Mouse (Mus musculus) limb, embryonic 12.5 days (tissue): ENCODE measurements at regions not wholly inside any gene's neighbourhood (a gene's known extent, or its start where the extent isn't known, plus 50 kb on each side); places are given as distances from the start of the nearest gene placed in this dataset.

Experiments used
- ATAC-seq: fragments of 200-750 bp; cut with Nextera tagmentation; 2 replicates; pipeline ENCODE4 v1.8.0; 2017; ENCODE audit warnings: low read depth, moderate TSS enrichment; ENCODE audit not compliant: insufficient number of reproducible peaks, insufficient read depth, low FRiP score, low TSS enrichment
- H3K27ac ChIP-seq: fragments of 300-500 bp; sonication (generic); 2 replicates; pipeline ENCODE4 v1.5.1; 2016; ENCODE audit warnings: mild to moderate bottlenecking, moderate library complexity
- H3K27me3 ChIP-seq: fragments of 300-500 bp; sonication (generic); 2 replicates; pipeline ENCODE4 v1.6.1; 2016; ENCODE audit warnings: mild to moderate bottlenecking, moderate library complexity
- H3K36me3 ChIP-seq: fragments of 300-500 bp; sonication (generic); 2 replicates; pipeline ENCODE4 v1.6.1; 2016; ENCODE audit warnings: mild to moderate bottlenecking, moderate library complexity
- H3K4me1 ChIP-seq: fragments of 300-500 bp; sonication (generic); replicated peaks from 2 replicates; pipeline ENCODE4 v1.6.1; 2016
- H3K4me2 ChIP-seq: fragments of 300-500 bp; sonication (generic); 2 replicates; pipeline ENCODE4 v1.6.1; 2016; ENCODE audit warnings: mild to moderate bottlenecking, moderate library complexity
- H3K4me3 ChIP-seq: fragments of 300-500 bp; sonication (generic); replicated peaks from 2 replicates; pipeline ENCODE4 v1.5.1; 2016; ENCODE audit warnings: mild to moderate bottlenecking
- H3K9ac ChIP-seq: fragments of 300-500 bp; sonication (generic); replicated peaks from 2 replicates; pipeline ENCODE4 v1.6.1; 2016; ENCODE audit warnings: mild to moderate bottlenecking, moderate library complexity
- H3K9me3 ChIP-seq: fragments of 300-500 bp; sonication (generic); 2 replicates; pipeline ENCODE4 v1.6.1; 2016; ENCODE audit warnings: mild to moderate bottlenecking, moderate library complexity
- WGBS: fragments of 180-500 bp; shearing (Covaris S2); methylation state at CpG from one replicate; pipeline ENCODE4 v1.1.7; 2016; 5-methylcytosine and 5-hydroxymethylcytosine counted together

GRCm38 (mm10) chr15:31744570-31744969, 142.9 kb downstream of the Fam173b start:
- Histone ChIP-seq H3K4me2 (no peak overlapping the region), H3K36me3 (no peaks in the 10 kb centered on the region), H3K4me3 (no peak overlapping the region), H3K9ac (no peak overlapping the region), H3K9me3 (no peaks in the 10 kb centered on the region), H3K27ac (no peak overlapping the region), H3K4me1 (no peaks in the 10 kb centered on the region), H3K27me3 (no peaks in the 10 kb centered on the region)
- 89% methylated on average over 2 of the region's 2 CpGs for WGBS
- no peak for ATAC-seq

- WGBS = 67% methylated on average over 2 of the region's 2 CpGs
- Histone ChIP-seq H3K4me3 (no peak overlapping the region), H3K9me3 (no peaks in the 10 kb centered on the region), H3K9ac (no peak overlapping the region), H3K27me3 (no peaks in the 10 kb centered on the region), H3K36me3 (no peaks in the 10 kb centered on the region), H3K4me1 (no peaks in the 10 kb centered on the region), H3K27ac (no peak overlapping the region), H3K4me2 (no peak overlapping the region)
- no peak for ATAC-seq
Measured at GRCm38 (mm10) chr15:31752632-31753031, 151.0 kb downstream of the Fam173b start.

GRCm38 (mm10) chr15:31753578-31754281, 152.1 kb downstream of the Fam173b start:
- Histone ChIP-seq H3K27ac (no peak overlapping the region), H3K27me3 (no peaks in the 10 kb centered on the region), H3K4me3 (no peak overlapping the region), H3K9me3 (no peaks in the 10 kb centered on the region), H3K4me2 (no peak overlapping the region), H3K4me1 (no peaks in the 10 kb centered on the region), H3K9ac (no peak overlapping the region), H3K36me3 (no peaks in the 10 kb centered on the region)
- 37% methylated on average over 14 of the region's 14 CpGs for WGBS
- no peak for ATAC-seq

GRCm38 (mm10) chr15:31768959-31769844, 167.6 kb downstream of the Fam173b start:
- H3K4me3 ChIP-seq = no peak overlapping the region
- no peak overlapping the region for H3K27ac ChIP-seq
- no peak overlapping the region for H3K4me2 ChIP-seq
- no peaks in the 10 kb centered on the region for H3K27me3 ChIP-seq
- H3K9me3 ChIP-seq = no peaks in the 10 kb centered on the region
- no peak for ATAC-seq
- WGBS = 80% methylated on average over 12 of the region's 12 CpGs
- no peaks in the 10 kb centered on the region for H3K36me3 ChIP-seq
- no peak overlapping the region for H3K9ac ChIP-seq
- no peaks in the 10 kb centered on the region for H3K4me1 ChIP-seq

GRCm38 (mm10) chr15:31783081-31783480, 181.4 kb downstream of the Fam173b start:
- Histone ChIP-seq H3K36me3 (no peaks in the 10 kb centered on the region), H3K9ac (no peak overlapping the region), H3K27ac (no peak overlapping the region), H3K4me3 (no peak overlapping the region), H3K27me3 (no peaks in the 10 kb centered on the region), H3K9me3 (peaks cover 9% of the 10 kb centered on the region; the same call in 1 of the 2 replicates), H3K4me2 (no peak overlapping the region), H3K4me1 (no peaks in the 10 kb centered on the region)
- no peak for ATAC-seq
- WGBS = 94% methylated on average over 2 of the region's 2 CpGs

- Histone ChIP-seq H3K4me1 (no peaks in the 10 kb centered on the region), H3K9ac (no peak overlapping the region), H3K4me3 (no peak overlapping the region), H3K36me3 (no peaks in the 10 kb centered on the region), H3K9me3 (peaks cover 9% of the 10 kb centered on the region; the same call in 1 of the 2 replicates), H3K4me2 (no peak overlapping the region), H3K27me3 (no peaks in the 10 kb centered on the region), H3K27ac (no peak overlapping the region)
- WGBS = 81% methylated on average over 3 of the region's 3 CpGs
- no peak for ATAC-seq
Measured at GRCm38 (mm10) chr15:31785022-31785421, 183.4 kb downstream of the Fam173b start.

- H3K27ac ChIP-seq = no peak overlapping the region
- H3K4me3 ChIP-seq = no peak overlapping the region
- H3K4me1 ChIP-seq = no peaks in the 10 kb centered on the region
- no peaks in the 10 kb centered on the region for H3K36me3 ChIP-seq
- WGBS = 87% methylated on average over 2 of the region's 2 CpGs
- H3K9me3 ChIP-seq = 0 out of 2 replicates have a peak, but pooled peaks cover 4% of the 10 kb centered on the region
- no peak overlapping the region for H3K9ac ChIP-seq
- H3K27me3 ChIP-seq = no peaks in the 10 kb centered on the region
- no peak overlapping the region for H3K4me2 ChIP-seq
- no peak for ATAC-seq
Measured at GRCm38 (mm10) chr15:31798863-31799262, 197.2 kb downstream of the Fam173b start.

- no peak overlapping the region for H3K4me2 ChIP-seq
- 92% methylated on average over 3 of the region's 3 CpGs for WGBS
- no peaks in the 10 kb centered on the region for H3K9me3 ChIP-seq
- no peak overlapping the region for H3K4me3 ChIP-seq
- H3K27me3 ChIP-seq = peaks cover 2% of the 10 kb centered on the region; the same call in 1 of the 2 replicates
- ATAC-seq = no peak
- H3K36me3 ChIP-seq = no peaks in the 10 kb centered on the region
- no peaks in the 10 kb centered on the region for H3K4me1 ChIP-seq
- no peak overlapping the region for H3K9ac ChIP-seq
- no peak overlapping the region for H3K27ac ChIP-seq
Measured at GRCm38 (mm10) chr15:31805522-31805921, 203.9 kb downstream of the Fam173b start.

- 78% methylated on average over 5 of the region's 5 CpGs for WGBS
- no peak for ATAC-seq
- H3K9me3 ChIP-seq = no peaks in the 10 kb centered on the region
- no peak overlapping the region for H3K4me2 ChIP-seq
- no peaks in the 10 kb centered on the region for H3K36me3 ChIP-seq
- no peak overlapping the region for H3K9ac ChIP-seq
- no peak overlapping the region for H3K4me3 ChIP-seq
- no peaks in the 10 kb centered on the region for H3K4me1 ChIP-seq
- no peak overlapping the region for H3K27ac ChIP-seq
- no peaks in the 10 kb centered on the region for H3K27me3 ChIP-seq
Measured at GRCm38 (mm10) chr15:31815551-31815950, 213.9 kb downstream of the Fam173b start.

- Histone ChIP-seq H3K27me3 (no peaks in the 10 kb centered on the region), H3K4me1 (no peaks in the 10 kb centered on the region), H3K9me3 (no peaks in the 10 kb centered on the region), H3K36me3 (no peaks in the 10 kb centered on the region), H3K4me3 (no peak overlapping the region), H3K27ac (no peak overlapping the region), H3K9ac (no peak overlapping the region), H3K4me2 (no peak overlapping the region)
- no peak for ATAC-seq
- 19% methylated on average over 6 of the region's 6 CpGs for WGBS
Measured at GRCm38 (mm10) chr15:31819219-31819618, 217.6 kb downstream of the Fam173b start.

- Histone ChIP-seq H3K4me1 (no peaks in the 10 kb centered on the region), H3K4me2 (no peak overlapping the region), H3K9ac (no peak overlapping the region), H3K9me3 (peaks cover 7% of the 10 kb centered on the region; the same call in 1 of the 2 replicates), H3K27ac (no peak overlapping the region), H3K27me3 (no peaks in the 10 kb centered on the region), H3K36me3 (no peaks in the 10 kb centered on the region), H3K4me3 (no peak overlapping the region)
- 94% methylated on average over 6 of the region's 6 CpGs for WGBS
- no peak for ATAC-seq
Measured at GRCm38 (mm10) chr15:31827219-31827618, 225.6 kb downstream of the Fam173b start.
